Mouse (Mus musculus) heart, adult 2 months (tissue): ENCODE measurements at regions not wholly inside any gene's neighbourhood (a gene's known extent, or its start where the extent isn't known, plus 50 kb on each side); places are given as distances from the start of the nearest gene placed in this dataset.

ENCODE experiments used
- EP300 ChIP-seq: fragments of 200-500 bp; IDR thresholded peaks from 2 replicates; pipeline ENCODE4 v1.6.1; 2011; ENCODE audit warnings: low read depth, low read length, control low read depth; ENCODE audit not compliant: insufficient read depth
- POLR2A ChIP-seq: fragments of 200-500 bp; IDR thresholded peaks from 2 replicates; pipeline ENCODE4 v1.6.1; 2011; ENCODE audit warnings: mild to moderate bottlenecking, low read depth, low read length, control low read depth; ENCODE audit not compliant: insufficient read depth

GRCm38 (mm10) chr11:8084328-8084727, 580.0 kb downstream of the Tns3 start:
- TF ChIP-seq EP300 (no peak), POLR2A (no peak)
